Mouse (Mus musculus) brain, embryonic 14.5 days (tissue): Measurements from ENCODE around the gene Atp9a.

Experiments used
- CTCF ChIP-seq: fragments of 200-500 bp; IDR thresholded peaks from 2 replicates; pipeline ENCODE4 v1.5.1; 2012; ENCODE audit warnings: inconsistent platforms, mild to moderate bottlenecking, moderate library complexity, borderline replicate concordance; ENCODE audit not compliant: insufficient read depth, insufficient read length; ENCODE audit errors: extremely low read depth
- POLR2A ChIP-seq: fragments of 200-500 bp; IDR thresholded peaks from 2 replicates; pipeline ENCODE4 v1.6.1; 2012; ENCODE audit warnings: mild to moderate bottlenecking, inconsistent platforms, borderline replicate concordance; ENCODE audit not compliant: poor library complexity, insufficient read depth, insufficient read length, severe bottlenecking; ENCODE audit errors: extremely low read depth

DNA sequence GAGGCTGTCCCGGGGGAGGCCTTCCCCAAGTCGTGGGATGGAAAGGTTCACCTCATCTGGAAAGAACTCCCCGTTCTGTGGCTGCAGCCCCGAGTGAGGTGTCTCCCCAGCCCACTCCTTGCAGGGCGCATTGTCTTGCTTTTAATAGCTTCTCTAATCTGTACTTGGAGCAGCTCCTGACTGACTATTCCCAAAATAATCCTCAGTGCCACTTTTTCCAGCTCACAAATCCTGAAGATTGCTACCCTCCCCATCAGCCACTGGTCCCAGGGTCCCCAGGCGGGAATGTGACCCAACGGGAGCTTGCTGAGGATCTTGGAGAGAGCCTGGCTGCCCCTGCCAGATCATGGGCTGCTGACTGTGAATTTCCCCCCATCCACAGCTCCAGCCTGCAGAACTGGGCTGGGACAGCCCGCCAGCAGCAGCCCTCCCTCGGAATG lies 134.1 kb downstream of the Atp9a start:
- TF ChIP-seq POLR2A (no peak), CTCF (no peak)
